Mouse (Mus musculus) bone marrow macrophage, adult 2 months (primary cell): ENCODE measurements at regions not wholly inside any gene's neighbourhood (a gene's known extent, or its start where the extent isn't known, plus 50 kb on each side); places are given as distances from the start of the nearest gene placed in this dataset.

Source experiments
- CTCF ChIP-seq: IDR thresholded peaks from 2 replicates; pipeline ENCODE4 v1.5.1; 2012; ENCODE audit warnings: low read depth, mild to moderate bottlenecking, low read length, moderate library complexity
- POLR2A ChIP-seq: IDR thresholded peaks from 2 replicates; pipeline ENCODE4 v1.6.1; 2012; ENCODE audit warnings: mild to moderate bottlenecking, low read depth, low read length, borderline replicate concordance

GRCm38 (mm10) chrX:12439447-12439846, 148.2 kb upstream of the Atp6ap2 start:
- TF ChIP-seq POLR2A (no peak), CTCF (no peak)
